In genomic region chr7:81213347-81214152, GRCm38 (mm10) we compare ENCODE assay signal across 8 mouse cellular contexts. TPM values are rescaled to one million over a fixed set of nuclear protein-coding genes. Genes with fewer than 3 reads are reported as not detected.
DNase-seq lines count a peak whose midpoint lies in the region; ATAC-seq and TF ChIP-seq lines count a peak whose summit lies in the region.

Gene Pde8a (plus strand): TSS chr7:81213596.

- no peak for TF ChIP-seq CTCF in liver, embryonic 14.5 days (IDR thresholded peaks at IDR 0.05; ENCODE audit: low read depth)

- no peak for TF ChIP-seq EP300 in liver, embryonic 14.5 days (IDR thresholded peaks at IDR 0.05; ENCODE audit: low read depth)

- no peaks in the 10 kb centered on the region for H3K9me3 ChIP-seq in forebrain, embryonic 10.5 days
- H3K9me3 ChIP-seq in hindbrain, embryonic 11.5 days (ENCODE audit: control insufficient read depth, low read length), result no peaks in the 10 kb centered on the region
- H3K9me3 ChIP-seq in liver, embryonic 14.5 days (ENCODE audit: control insufficient read depth, low read length), result no peaks in the 10 kb centered on the region
- H3K9me3 ChIP-seq in neural tube, embryonic 13.5 days, result no peaks in the 10 kb centered on the region

- H3K4me3 ChIP-seq in forebrain, embryonic 10.5 days, result peak within 1 kb of the TSS; percentile 48
- peak within 1 kb of the TSS; percentile 36 for H3K4me3 ChIP-seq in hindbrain, embryonic 11.5 days (ENCODE audit: low read depth, low read length)
- H3K4me3 ChIP-seq in liver, embryonic 14.5 days (ENCODE audit: insufficient read depth in 1 of 2, low read depth in 2 of 2, low read length in 2 of 2), result peak within 1 kb of the TSS; percentile 44 to 58
- H3K4me3 ChIP-seq in neural tube, embryonic 13.5 days, result peak within 1 kb of the TSS; percentile 46

- peaks cover 42% of the 10 kb centered on the region for H3K4me1 ChIP-seq in forebrain, embryonic 10.5 days
- H3K4me1 ChIP-seq in hindbrain, embryonic 11.5 days (replicated peaks; ENCODE audit: control insufficient read depth, insufficient read depth, low read length), result peaks cover 11% of the 10 kb centered on the region; the same call in 1 of the 2 replicates
- H3K4me1 ChIP-seq in liver, embryonic 14.5 days (replicated peaks; ENCODE audit: control insufficient read depth in 2 of 2, insufficient read depth in 2 of 2, low read length in 1 of 2), result peaks cover 0 to 9% of the 10 kb centered on the region in 2 experiments; a peak in 2 of 4 replicates
- H3K4me1 ChIP-seq in neural tube, embryonic 13.5 days (replicated peaks), result peaks cover 25% of the 10 kb centered on the region

- H3K27ac ChIP-seq in forebrain, embryonic 10.5 days, result peak within 1 kb of the TSS; percentile 75
- H3K27ac ChIP-seq in hindbrain, embryonic 11.5 days (ENCODE audit: low read depth, low read length), result 0 out of 2 replicates have a peak within 1 kb of the TSS, but pooled peaks have one; percentile 24
- H3K27ac ChIP-seq in liver, embryonic 14.5 days, result no peak within 1 kb of the TSS
- peak within 1 kb of the TSS; percentile 57 for H3K27ac ChIP-seq in neural tube, embryonic 13.5 days (replicated peaks)

- peak; percentile 3 for DNase-seq in cerebellum, adult 11-12 months
- DNase-seq in cerebellum, adult 11 months, result no peak
- no peak for DNase-seq in forebrain, embryonic 10.5 days (ENCODE audit: extremely low spot score, low spot score)
- no peak for DNase-seq in hindbrain, embryonic 11.5 days (ENCODE audit: low spot score)
- DNase-seq in liver, embryonic 14.5 days (ENCODE audit: low read depth in 3 of 3, low spot score in 3 of 3), result no peak
- DNase-seq in MN1 (ENCODE audit: low spot score), result no peak

- 2% methylated on average over 124 of the region's 128 CpGs for WGBS in forebrain, embryonic 10.5 days
- WGBS in hindbrain, embryonic 11.5 days, result 3% methylated on average over 94 of the region's 128 CpGs
- WGBS in liver, embryonic 14.5 days (ENCODE audit: insufficient replicate concordance), result under 1% methylated on average over 118 of the region's 128 CpGs
- under 1% methylated on average over 110 of the region's 128 CpGs for WGBS in neural tube, embryonic 13.5 days

- H3K9ac ChIP-seq in hindbrain, embryonic 11.5 days (ENCODE audit: low read depth, low read length), result peak within 1 kb of the TSS; percentile 36; the same call in 1 of the 2 replicates
- peak within 1 kb of the TSS; percentile 11; the same call in 1 of the 2 replicates for H3K9ac ChIP-seq in liver, embryonic 14.5 days (replicated peaks)
- H3K9ac ChIP-seq in neural tube, embryonic 13.5 days, result peak within 1 kb of the TSS; percentile 59

- H3K27me3 ChIP-seq in forebrain, embryonic 10.5 days (ENCODE audit: poor library complexity, severe bottlenecking), result peaks cover 94% of the 10 kb centered on the region
- H3K27me3 ChIP-seq in hindbrain, embryonic 11.5 days (ENCODE audit: control insufficient read depth, insufficient read depth, low read length), result peaks cover 48% of the 10 kb centered on the region
- peaks cover 49% of the 10 kb centered on the region for H3K27me3 ChIP-seq in liver, embryonic 14.5 days (ENCODE audit: control insufficient read depth, insufficient read depth, low read length)
- H3K27me3 ChIP-seq in neural tube, embryonic 13.5 days, result peaks cover 89% of the 10 kb centered on the region

- ATAC-seq in CD4-positive, CD25-positive, alpha-beta regulatory T cell, adult 4 months, result peak; percentile 59
- ATAC-seq in hindbrain, embryonic 11.5 days (ENCODE audit: low FRiP score), result peak; percentile 10; the same call in 1 of the 2 replicates
- no peak; the same call in 1 of the 2 replicates for ATAC-seq in liver, embryonic 14.5 days (ENCODE audit: insufficient read depth)
- ATAC-seq in neural tube, embryonic 13.5 days (ENCODE audit: low read depth), result peak; percentile 26

- H3K4me2 ChIP-seq in hindbrain, embryonic 11.5 days (replicated peaks; ENCODE audit: low read depth, low read length), result peak within 1 kb of the TSS; percentile 66
- peak within 1 kb of the TSS; percentile 54 for H3K4me2 ChIP-seq in liver, embryonic 14.5 days (ENCODE audit: low read depth)
- peak within 1 kb of the TSS; percentile 61 for H3K4me2 ChIP-seq in neural tube, embryonic 13.5 days

- H3K36me3 ChIP-seq in forebrain, embryonic 10.5 days (replicated peaks), result no peaks in the 10 kb centered on the region
- H3K36me3 ChIP-seq in hindbrain, embryonic 11.5 days (ENCODE audit: control insufficient read depth, insufficient read depth, low read length), result no peaks in the 10 kb centered on the region
- no peaks in the 10 kb centered on the region for H3K36me3 ChIP-seq in liver, embryonic 14.5 days (replicated peaks; ENCODE audit: control insufficient read depth, insufficient read depth, low read depth)
- H3K36me3 ChIP-seq in neural tube, embryonic 13.5 days, result no peaks in the 10 kb centered on the region

RNA-seq across cellular contexts. Expression of gene Pde8a, which starts in this region (rescaled TPM):
- 1 to 10 TPM; 1.9 to 2.4 TPM for polyA plus RNA-seq in CD4-positive, CD25-positive, alpha-beta regulatory T cell, adult 4 months (2017; shearing (Covaris generic))
- 1.6 and 2.0 TPM in 2 replicates for polyA plus RNA-seq in forebrain, embryonic 10.5 days (2016; fragmentation: Nextera tagmentation; extraction: Ambion mirVana)
- polyA plus RNA-seq in hindbrain, embryonic 11.5 days (2014; fragmentation: Nextera tagmentation; extraction: Ambion mirVana), result 2.5 and 3.3 TPM in 2 replicates
- polyA plus RNA-seq in liver, embryonic 14.5 days (2012; rRNA removed), result 1.5 and 1.7 TPM in 2 replicates
- 1.3 and 1.5 TPM in 2 replicates for polyA plus RNA-seq in liver, embryonic 14.5 days (2014; fragmentation: Nextera tagmentation; extraction: Ambion mirVana)
- 2.5 and 2.6 TPM in 2 replicates for polyA plus RNA-seq in neural tube, embryonic 13.5 days (2015; fragmentation: Nextera tagmentation; extraction: Ambion mirVana)
